Mouse (Mus musculus) CH12.LX (cell line): Measurements from ENCODE around the gene Fgfr2.

ENCODE experiments used
- CHD1 ChIP-seq: IDR thresholded peaks from 2 replicates; pipeline ENCODE4 v1.6.1; 2012; ENCODE audit warnings: low read depth, low read length, improper control_type of control experiment, inconsistent platforms
- CTCF ChIP-seq, 2 experiments: IDR thresholded peaks in 1 of 2; conservative IDR thresholded peaks in 1 of 2; 2 replicates each; pipeline ENCODE4 v1.5.1; 2011 to 2012; ENCODE audit warnings: low read depth in 2 of 2, low read length in 2 of 2, improper control_type of control experiment in 1 of 2, inconsistent platforms in 1 of 2, mild to moderate bottlenecking in 1 of 2, moderate library complexity in 1 of 2
- GABPA ChIP-seq: IDR thresholded peaks from 2 replicates; pipeline ENCODE4 v1.6.1; 2012; ENCODE audit warnings: low read depth, low read length, improper control_type of control experiment, inconsistent platforms; ENCODE audit not compliant: insufficient replicate concordance
- KAT2A ChIP-seq: IDR thresholded peaks from 2 replicates; pipeline ENCODE4 v1.6.1; 2012; ENCODE audit warnings: low read length, improper control_type of control experiment, inconsistent platforms; ENCODE audit not compliant: insufficient replicate concordance
- MEF2A ChIP-seq: IDR thresholded peaks from 2 replicates; pipeline ENCODE4 v1.6.1; 2014; ENCODE audit warnings: low read depth, mild to moderate bottlenecking, inconsistent platforms, low read length, improper control_type of control experiment, borderline replicate concordance
- NELFE ChIP-seq: IDR thresholded peaks from 2 replicates; pipeline ENCODE4 v1.6.1; 2011; ENCODE audit warnings: low read depth, low read length, improper control_type of control experiment
- POLR2A ChIP-seq: IDR thresholded peaks from 2 replicates; pipeline ENCODE4 v1.6.1; 2011; ENCODE audit warnings: low read depth, mild to moderate bottlenecking, improper control_type of control experiment, low read length
- POLR2AphosphoS2 ChIP-seq: IDR thresholded peaks from 2 replicates; pipeline ENCODE4 v1.6.1; 2011; ENCODE audit warnings: low read depth, low read length, improper control_type of control experiment
- SIN3A ChIP-seq: IDR thresholded peaks from 2 replicates; pipeline ENCODE4 v1.6.1; 2012; ENCODE audit warnings: low read length, improper control_type of control experiment, inconsistent platforms
- TBP ChIP-seq: conservative IDR thresholded peaks from 2 replicates; pipeline ENCODE4 v1.6.1; 2011; ENCODE audit warnings: low read depth, low read length, improper control_type of control experiment
- USF2 ChIP-seq: conservative IDR thresholded peaks from 2 replicates; pipeline ENCODE4 v1.6.1; 2011; ENCODE audit warnings: low read depth, low read length, improper control_type of control experiment
- ZC3H11A ChIP-seq: IDR thresholded peaks from 2 replicates; pipeline ENCODE4 v1.6.1; 2012; ENCODE audit warnings: low read depth, mild to moderate bottlenecking, inconsistent platforms, low read length, improper control_type of control experiment
- ZKSCAN1 ChIP-seq: IDR thresholded peaks from 2 replicates; pipeline ENCODE4 v1.6.1; 2012; ENCODE audit warnings: low read depth, inconsistent platforms, low read length, improper control_type of control experiment, borderline replicate concordance

- TF ChIP-seq ZC3H11A (no peak), NELFE (no peak), KAT2A (no peak), SIN3A (0 out of 2 replicates have a peak, but pooled peaks have one; percentile 32), MEF2A (no peak), TBP (no peak), CTCF (conservative IDR thresholded peaks at IDR 0.05 in 1 of 2, IDR thresholded peaks at IDR 0.05 in 1 of 2; ENCODE audit: low read depth in 2 of 2, low read length in 2 of 2) (no peak), POLR2AphosphoS2 (no peak), POLR2A (no peak), GABPA (no peak), CHD1 (no peak), ZKSCAN1 (no peak), USF2 (no peak)
Observed at GRCm38 (mm10) chr7:132700107-132700506, 423.0 kb downstream of the Fgfr2 start.
